Mouse (Mus musculus): ENCODE results near the gene Gpr158.
A peak's percentile ranks its signal among the peaks of the same experiment; 100 is the strongest.
"Not testable (repeated sequence)": the region's sequence is repeated elsewhere in the genome, so short reads cannot be mapped to it uniquely, and the experiment has no call there.

The Gpr158 gene

DNA sequence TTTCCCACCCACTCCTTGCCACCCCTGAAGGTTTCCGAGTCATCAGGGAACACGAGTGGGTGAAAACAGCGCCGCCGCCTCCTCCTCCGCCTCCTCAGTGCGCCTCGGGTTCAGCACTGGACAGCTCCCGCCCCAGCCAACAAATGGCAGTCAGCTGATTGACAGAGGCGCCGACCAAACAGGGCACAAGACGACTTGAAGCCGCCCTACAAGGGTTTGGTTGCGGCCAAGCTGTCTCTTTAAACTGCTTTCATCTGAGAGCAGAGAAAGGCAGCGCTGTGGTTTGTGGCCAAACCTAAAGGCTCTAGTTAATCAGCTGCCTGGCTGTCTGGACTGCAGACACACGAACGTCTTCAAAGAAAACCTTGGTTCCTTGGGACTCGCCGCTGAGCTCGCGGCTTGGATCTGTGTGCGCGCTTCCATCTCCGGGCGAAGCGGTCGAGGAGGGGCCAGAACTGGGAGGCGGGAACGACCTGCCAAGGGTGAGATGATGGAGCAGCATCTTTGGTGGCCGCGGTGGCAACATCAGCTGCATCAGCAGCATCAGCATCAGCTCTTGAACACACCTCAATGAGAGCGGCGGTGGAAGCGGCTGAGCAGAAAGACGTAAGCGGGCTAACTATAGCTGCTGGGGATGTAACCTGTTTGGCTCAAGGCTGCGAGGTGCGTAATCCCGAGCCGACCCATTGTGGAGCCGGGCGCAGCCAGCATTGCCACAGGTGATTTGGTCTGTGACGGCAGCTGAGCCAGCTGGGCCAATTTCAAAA, at the start of gene Gpr158:
TSS of gene Gpr158 (plus strand) at position 198 of the 767 bp plus-strand sequence.
- peak; percentile 94 to 99 for DNase-seq

DNA sequence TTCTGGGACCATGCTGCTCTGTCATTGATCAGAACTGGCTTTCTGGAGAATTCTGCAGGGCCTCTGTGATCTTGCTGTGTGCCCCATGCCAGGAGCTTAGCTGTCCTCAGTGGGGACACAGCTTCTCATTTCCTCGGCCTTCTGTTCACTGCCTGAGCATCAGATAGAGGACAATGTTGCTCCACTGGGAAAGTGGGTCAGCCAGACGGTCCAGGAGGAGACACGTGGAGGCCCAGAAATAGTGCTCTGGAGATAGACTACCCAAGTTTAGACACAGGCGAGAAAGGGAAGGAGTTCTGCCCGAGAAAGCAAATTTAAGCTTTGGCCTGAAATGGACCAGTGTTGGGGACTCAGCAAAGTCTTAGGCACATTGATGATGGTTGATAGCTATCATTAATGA, 23.5 kb upstream of the Gpr158 start:
- DNase-seq, result peak; percentile 87 to 97

DNA sequence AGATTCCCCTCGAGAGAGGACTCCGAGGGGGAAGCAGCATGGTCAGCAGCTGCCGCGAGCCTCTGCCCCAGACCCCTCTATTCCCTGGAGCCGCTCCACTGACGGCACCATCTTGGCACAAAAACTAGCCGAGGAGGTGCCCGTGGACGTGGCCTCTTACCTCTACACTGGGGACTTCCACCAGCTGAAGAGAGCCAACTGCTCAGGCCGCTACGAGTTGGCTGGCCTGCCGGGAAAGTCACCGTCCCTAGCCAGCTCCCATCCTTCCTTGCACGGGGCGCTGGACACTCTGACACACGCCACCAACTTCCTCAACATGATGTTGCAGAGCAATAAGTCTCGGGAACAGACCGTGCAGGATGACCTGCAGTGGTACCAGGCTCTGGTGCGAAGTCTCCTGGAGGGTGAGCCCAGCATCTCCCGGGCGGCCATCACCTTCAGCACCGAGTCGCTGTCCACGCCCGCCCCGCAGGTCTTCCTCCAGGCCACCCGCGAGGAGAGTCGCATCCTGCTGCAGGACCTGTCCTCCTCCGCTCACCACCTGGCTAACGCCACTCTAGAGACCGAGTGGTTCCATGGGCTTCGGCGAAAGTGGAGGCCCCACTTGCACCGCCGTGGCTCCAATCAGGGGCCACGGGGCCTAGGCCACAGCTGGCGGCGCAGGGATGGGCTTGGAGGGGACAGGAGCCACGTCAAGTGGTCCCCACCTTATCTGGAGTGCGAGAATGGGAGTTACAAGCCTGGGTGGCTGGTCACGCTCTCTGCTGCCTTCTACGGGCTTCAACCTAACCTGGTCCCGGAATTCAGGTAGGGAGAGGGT, 1.2 kb downstream of the Gpr158 start:
- DNase-seq, result peak; percentile 61 to 67

DNA sequence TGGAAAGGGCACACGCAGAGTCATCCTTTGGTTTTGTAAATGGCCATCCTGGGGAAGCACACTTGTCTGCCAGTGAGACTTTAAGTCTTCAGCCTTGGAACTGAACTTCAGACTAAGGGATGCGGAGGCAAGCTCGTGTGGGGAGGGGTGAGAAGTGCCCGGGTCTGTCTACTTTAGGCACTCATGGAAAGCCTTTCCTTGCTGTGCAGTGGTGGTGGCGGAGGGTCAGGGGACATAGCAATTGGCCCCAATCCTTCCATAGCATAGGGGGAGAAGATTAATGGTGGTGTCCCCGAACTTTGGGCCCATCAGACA, 1.8 kb downstream of the Gpr158 start:
- DNase-seq, result peak in 1 of 2 experiments; percentile 35

GRCm38 (mm10) chr2:21369556-21369955, 2.2 kb downstream of the Gpr158 start:
- DNase-seq, result peak; percentile 70 to 83

DNA sequence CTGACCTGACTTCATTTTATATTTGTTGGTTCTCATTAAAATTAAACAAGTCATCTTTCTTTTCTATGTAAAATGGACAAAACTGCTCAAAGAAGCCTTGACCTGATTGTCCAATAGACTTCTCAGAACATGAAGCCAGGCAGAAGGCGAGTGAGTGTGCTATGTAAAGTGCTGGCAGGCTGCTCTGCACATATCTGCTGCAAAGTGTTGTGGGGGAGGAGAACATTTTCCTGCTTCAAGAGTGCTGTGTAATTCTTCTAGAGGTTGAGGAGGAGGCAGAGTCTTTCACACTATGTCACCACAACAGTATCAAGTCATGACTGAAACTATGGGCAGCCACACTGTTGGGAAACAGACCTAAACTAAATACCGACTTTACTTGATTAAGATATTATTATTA, 12.2 kb downstream of the Gpr158 start:
- DNase-seq, result no peak

DNA sequence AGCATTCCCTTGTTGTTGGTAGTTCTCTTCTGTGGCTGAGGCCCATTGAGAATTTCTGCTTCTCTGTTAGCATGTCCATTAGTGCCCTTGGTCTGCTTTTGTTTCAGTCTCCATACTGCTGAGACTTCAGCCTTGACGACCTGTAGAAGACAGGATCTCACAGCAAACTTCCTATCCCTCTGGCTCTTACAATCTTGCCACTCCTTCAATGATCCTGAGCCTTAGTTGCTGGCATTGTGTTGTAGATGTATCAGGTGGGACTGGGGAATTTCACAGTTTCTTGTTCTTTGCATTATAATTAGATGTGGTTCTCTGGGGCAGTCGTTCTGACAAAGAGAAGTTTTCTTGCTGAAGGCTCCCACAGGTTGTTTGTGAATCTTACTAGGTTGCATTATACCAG, 25.4 kb downstream of the Gpr158 start:
- no peak for DNase-seq

DNA sequence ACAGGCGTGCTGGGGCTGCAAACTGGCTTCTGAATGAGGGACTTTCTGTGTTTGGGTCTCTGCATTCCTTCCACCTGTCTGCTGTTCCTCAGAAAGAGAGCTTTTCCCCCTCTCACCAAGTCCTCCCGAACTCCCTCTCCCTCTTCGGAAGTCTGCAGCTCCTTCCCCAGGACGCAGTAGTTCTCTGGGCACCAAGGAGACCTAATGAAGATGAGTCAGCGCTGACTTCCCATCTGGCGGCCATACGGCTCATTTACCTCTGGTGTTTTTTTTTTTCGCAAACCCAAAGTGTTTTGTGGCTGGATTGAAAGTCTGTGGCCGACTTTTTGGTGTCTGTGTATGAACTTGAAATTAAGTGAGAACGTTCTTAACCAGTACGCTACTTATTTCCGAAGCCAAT, 30.0 kb downstream of the Gpr158 start:
- DNase-seq, result peak; percentile 56 to 65

DNA sequence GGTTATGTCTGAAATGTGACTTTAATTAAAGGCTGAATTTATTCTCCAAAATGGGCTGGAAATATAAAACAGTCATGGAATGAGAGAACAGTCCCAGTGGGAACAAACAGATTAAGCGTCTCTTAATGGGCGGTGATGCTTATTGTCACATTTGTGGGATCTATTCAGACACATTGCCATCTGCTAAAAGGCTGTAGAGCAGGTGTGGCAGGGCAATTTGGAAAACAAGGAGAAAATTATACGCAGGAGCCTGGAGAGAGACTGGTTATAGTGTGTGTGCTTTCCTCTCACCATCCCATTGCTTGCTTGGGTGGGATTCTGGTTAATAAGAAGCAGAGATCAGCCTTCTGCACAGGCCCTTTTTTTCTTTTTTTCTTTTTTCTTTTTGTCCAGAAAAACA, 32.3 kb downstream of the Gpr158 start:
- peak; percentile 35 to 49 for DNase-seq

- peak; percentile 67 to 71 for DNase-seq
Observed at GRCm38 (mm10) chr2:21405617-21406016, 38.3 kb downstream of the Gpr158 start.

DNA sequence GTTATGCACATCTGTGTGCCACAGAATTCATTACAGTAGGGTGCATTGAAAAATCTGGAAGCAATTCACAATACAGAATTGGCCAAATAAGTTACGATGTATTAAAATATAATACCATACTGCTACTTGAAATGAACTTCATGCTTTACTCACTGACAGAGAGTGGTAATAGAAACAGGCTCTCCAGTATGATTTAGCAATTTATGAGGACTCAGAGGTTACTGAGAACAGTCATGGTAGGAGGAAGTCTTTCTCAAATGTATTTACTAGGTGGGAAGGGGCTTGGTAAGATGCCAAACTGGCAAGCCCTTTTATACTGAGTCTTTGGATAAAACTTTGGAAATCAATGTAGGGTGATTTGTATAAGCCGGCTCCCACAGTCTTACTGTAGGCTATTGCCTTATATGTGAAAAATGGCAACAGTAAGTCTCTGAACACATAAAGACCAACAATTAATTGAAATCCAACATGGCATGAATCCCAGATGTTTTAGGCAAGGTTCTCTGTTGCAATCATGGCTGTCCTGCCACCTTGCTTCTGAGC, 40.2 kb downstream of the Gpr158 start:
- no peak for DNase-seq

- peak in 1 of 2 experiments; percentile 40 for DNase-seq
Observed at GRCm38 (mm10) chr2:21408821-21409220, 41.5 kb downstream of the Gpr158 start.

DNA sequence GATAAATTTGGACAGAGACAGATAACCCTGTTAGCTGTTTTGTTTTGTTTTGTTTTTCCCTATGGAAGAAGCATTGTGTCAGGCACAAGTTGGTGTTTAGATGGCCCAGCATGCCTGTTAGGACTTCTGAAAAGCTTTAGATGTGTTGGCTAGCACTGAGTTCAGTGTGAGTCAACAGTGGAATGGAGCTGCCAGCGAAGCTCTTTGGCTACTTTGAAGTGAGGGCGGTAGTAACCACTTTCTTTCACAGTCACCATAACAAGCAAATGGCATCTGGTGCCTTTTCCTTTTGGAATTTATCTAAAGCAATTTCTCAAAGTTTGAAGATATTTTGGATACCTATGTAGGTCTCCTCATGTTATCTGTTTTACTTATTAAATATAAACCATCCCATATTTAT, 62.9 kb downstream of the Gpr158 start:
- DNase-seq, result no peak

DNA sequence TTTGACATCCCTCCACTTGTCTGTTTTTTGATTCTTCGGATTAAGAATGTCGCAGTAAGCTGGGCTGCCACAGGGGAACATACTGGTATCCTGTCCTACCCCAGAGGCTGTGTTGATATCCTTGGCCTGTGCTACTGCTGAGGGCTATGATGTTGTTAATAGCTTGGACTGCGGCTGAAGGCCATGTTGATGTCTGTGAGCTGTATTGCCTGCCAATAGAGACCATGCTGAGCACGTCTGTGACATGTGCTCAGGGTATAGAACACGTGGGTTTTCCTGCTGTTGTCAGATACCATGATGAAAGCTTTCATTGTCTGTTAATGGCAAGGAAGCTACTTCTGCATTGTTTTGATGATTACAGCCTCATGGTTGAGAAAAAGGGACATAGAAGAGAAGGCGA, 63.8 kb downstream of the Gpr158 start:
- no peak for DNase-seq

GRCm38 (mm10) chr2:21439626-21440025, 72.3 kb downstream of the Gpr158 start:
- no peak for DNase-seq

DNA sequence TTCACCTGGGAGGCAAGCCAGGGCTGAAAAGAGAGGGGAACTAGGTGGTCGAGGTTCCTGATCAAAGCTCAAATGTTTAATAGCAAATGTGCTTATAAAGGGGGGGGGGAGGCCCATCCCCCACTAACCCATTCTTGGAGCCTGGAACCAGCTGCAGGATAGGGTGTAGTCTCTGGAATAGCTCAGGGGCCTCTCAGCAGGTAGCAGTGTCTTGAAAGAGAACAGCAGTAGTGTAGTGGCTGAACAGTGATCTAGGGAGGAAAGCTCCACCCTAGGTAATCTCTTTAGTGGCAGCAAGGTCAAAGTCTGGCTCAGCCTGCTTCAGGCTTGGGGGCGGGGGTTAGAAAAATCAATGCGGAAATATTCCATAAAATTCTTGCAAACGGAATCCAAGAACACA, 93.3 kb downstream of the Gpr158 start:
- not testable (repeated sequence) for DNase-seq

- no peak for DNase-seq
Observed at GRCm38 (mm10) chr2:21474957-21475356, 107.6 kb downstream of the Gpr158 start.

DNA sequence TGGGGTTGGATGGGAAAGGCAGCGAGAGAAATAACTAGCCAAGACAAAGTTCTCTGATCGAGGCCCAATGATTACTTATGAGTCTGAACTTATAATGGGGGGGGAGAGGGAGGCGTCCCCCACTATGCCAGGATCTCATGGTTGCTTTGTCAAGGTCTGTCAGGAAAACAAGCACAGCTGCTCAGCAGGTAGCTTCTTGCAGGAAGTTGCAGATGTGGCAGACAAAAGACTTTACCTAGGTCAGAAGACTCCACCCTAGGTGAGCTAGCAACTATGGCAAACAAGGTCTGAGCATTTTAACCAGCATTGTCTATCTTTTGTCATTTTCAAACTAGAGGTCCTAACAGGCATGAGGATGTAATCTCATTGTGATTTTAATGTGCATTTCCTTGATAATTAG, 129.5 kb downstream of the Gpr158 start:
- no peak for DNase-seq

DNA sequence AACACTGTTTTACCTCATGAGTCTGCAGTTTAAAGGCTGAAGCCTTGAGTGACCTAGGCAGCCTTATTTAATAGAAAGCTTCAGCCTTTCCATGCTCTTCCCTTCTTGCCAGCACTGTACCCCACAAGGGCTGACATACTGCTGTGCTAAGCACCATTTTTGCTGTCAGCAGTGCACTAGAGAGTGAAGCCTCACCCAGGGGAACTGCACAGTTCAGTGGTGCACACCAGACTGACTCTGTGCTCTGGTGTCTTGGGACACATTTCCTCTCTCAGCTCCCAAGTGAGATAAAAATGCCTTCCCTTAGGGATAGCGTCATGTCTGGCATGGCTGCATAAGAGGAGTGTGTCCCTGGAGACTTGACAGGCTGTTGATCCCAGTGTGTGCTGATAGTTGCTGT, 130.6 kb downstream of the Gpr158 start:
- peak in 1 of 2 experiments; percentile 7 for DNase-seq

- DNase-seq, result no peak
Observed at GRCm38 (mm10) chr2:21499399-21499798, 132.1 kb downstream of the Gpr158 start.

DNA sequence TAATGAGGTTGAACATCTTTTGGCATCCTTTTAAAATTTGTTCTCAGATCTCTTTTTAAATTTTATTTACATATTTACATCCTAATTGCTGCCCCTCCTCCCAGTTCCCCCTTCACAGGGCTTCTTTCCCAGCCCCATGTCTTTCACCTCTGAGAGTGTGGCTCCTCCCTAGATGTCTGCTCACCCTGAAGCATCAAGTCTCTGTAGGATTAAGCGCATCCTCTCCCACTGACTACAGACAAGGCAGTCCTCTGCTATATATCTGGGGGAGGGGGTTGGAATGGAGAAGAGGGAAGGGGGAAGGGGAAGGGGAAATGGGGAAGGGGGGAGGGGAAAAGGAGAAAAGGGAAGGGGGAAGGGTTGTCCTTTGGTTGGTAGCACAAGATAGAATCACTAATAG, 140.1 kb downstream of the Gpr158 start:
- DNase-seq, result no peak

- no peak for DNase-seq
Observed at GRCm38 (mm10) chr2:21530750-21531149, 163.4 kb downstream of the Gpr158 start.

DNA sequence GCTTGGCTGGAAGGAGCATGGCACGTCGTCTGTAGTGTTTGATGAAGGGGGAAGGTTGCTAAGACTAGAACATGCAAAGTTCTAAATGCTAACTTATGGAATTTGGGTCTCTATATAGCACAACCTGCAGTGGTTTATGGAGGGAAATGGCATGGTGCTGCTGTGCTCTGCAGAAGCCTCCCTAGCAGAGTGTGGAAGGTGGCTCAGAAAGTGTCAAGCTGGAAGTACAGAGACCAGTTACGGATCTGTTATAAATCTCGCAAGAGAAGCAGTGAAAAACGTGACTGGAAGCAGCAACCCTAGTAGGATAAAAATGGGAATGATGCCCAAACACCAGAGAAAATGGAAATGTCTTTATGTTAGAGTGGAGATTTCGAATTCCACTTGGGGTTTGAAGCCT, 251.8 kb downstream of the Gpr158 start:
- no peak for DNase-seq

- DNase-seq, result peak; percentile 50 to 63
Observed at GRCm38 (mm10) chr2:21632136-21632535, 264.8 kb downstream of the Gpr158 start.

Measured in cerebellum, adult 18-20 months (tissue).